Mouse (Mus musculus): ENCODE measurements around the gene Aste1.

- TF ChIP-seq GATA1 (IDR thresholded peaks at IDR 0.05; ENCODE audit: borderline replicate concordance, low read length) (no peak), FLI1 (IDR thresholded peaks at IDR 0.05; ENCODE audit: low read length) (no peak)
Observed at GRCm38 (mm10) chr9:105394720-105395119, 472 bp upstream of the Aste1 start.
